Mouse (Mus musculus): Measurements from ENCODE around the gene Rdx. TPM values are rescaled to one million over a fixed set of nuclear protein-coding genes. Genes with fewer than 3 reads are reported as not detected.

The Rdx gene
- polyA plus RNA-seq, 2 experiments from 2014 or later: 48.1 to 59.2 TPM

DNA sequence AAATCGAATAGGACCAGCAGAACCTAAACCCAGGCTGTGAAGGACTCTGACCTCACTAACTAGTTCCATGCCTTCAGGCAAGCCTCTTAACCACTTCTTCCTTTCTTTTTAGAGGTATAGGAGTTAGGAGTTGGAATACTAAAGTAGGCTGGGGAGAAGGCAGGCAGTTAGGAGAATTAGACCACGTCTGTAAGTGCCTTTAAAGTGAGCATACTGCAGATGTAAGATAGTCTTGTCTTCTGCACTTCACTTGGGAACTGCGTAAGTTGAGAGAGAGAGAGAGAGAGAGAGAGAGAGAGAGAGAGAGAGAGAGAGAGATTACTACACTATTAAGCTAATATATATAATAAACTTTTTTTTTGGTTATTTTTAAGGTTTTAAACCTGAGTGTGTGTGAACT is 8.3 kb downstream of the Rdx start:
- ATAC-seq: no peak

DNA sequence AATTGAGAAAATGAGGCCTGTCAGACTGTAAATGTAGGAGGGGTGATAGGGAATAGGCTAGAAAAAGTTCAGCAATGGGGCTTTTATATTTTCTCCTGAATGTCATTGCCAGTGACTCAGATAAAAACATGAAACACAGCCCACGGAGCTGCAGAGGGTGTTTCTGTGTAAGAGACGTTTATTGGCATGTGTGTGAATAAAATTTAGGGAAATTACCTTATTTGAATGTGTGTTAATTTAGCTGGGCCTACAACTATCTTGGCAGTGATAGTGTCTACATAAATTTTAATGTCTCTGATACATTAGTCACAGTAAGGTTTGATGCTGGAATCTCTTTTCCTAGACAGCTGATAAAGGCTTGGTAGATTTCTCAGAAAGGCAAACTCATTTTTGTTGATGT is 12.8 kb downstream of the Rdx start:
- ATAC-seq: peak; percentile 61

DNA sequence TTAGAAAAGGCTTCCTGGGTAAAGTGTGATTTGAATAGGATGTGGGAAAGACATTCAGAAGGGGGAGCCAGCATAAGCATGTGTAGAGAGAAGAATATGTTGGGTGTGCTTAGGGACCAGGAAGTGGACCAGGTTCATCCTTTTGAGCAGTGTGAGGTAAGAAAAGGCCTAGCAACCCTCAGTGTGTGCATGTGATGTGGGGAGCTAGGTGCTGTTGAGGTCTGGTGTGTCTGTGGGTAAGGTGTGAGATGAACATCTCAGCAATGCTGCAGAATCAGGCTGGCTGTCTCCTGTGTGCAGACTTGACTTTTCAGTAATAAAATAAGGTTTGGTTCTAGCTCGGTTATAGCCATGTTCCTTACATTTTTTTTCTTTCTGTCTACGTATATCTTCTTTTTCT is 23.1 kb downstream of the Rdx start:
- peak; percentile 45 for ATAC-seq

DNA sequence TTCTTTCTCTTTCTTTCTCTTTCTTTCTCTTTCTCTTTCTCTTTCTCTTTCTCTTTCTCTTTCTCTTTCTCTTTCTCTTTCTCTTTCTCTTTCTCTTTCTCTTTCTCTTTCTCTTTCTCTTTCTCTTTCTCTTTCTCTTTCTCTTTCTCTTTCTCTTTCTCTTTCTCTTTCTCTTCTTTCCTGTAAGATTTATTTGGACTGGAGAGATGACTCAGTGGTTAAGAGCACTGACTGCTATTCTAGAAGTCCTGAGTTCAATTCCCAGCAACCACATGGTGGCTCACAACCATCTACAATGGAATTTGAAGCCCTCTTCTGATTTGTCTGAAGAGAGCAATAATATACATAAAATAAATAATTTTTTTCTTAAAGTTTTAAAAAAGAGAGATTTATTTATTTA is 24.4 kb downstream of the Rdx start:
- peak; percentile 24 for ATAC-seq

DNA sequence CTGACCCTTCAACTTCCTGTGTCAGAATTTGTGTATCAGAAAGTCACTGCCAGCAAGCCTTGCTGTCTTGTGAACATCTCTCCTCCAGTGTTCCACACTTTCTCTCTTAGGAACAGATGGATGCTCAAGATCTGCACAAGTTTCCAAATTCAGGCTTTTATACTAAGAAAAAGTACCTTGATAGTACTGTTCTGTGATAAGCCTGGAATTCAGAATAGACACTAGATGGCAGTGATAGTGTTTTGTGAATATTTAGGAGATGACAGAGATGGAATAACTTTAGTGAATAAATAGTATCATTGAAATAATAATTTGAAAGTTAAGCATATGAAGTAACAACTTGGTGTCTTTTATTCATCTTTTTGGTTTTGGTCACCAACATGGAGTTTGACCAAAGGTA is 25.2 kb downstream of the Rdx start:
- no peak for ATAC-seq

DNA sequence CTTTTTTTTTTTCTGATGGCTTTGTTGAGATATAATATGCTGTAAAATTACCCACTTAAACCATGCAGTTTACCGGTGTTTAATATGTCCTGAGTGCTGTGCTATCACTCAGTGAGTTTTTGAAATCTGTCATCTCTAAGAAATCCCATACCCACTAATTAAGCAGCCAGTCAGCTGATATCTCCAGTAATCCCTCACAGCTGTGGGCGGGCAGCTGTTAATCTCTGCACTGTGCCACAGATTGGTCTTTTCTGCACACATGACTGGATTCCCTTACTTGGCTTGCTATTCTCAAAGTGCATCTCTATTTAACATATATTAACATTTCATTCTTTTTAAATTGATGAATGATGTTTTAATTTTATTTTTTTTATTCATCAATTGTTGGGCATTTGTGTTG is 29.1 kb downstream of the Rdx start:
- ATAC-seq: no peak

DNA sequence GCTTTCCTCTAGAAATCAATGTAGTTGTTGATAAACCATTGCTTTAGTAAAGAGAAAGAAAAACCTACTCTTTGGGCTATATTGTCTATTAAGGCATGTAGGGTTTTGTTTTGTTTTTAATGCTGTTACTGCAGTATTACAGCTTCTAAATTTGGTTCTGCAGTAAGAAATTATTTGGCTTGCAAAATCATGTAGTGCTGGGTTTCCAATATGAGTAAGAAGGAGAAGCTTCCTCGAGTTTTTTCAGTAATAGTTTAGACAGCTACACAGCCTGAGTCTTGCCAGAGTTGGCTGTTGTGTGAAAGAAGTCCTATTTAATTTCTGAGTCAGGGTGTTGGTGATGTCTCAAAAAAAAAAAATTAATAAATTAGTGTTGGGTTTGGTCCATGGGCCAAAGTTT is 30.7 kb downstream of the Rdx start:
- no peak for ATAC-seq

DNA sequence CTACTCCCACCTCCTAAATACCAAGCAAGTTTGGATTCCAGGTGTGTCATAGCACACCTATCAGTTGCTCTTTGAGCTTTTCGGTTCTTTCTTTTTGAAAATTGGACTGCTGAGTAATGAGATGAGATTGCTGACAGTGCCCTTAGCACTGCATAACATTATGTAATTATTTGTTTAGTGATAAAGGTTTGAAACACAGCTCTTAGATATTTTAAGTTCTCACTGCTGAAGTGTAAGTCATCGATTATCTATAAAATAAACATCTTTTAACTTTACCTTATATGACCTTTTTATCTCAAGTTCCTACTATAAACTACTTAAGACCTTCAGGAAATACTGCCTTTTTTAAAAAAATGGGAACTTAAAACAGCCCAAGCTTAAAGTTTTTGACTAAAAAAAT is 35.0 kb downstream of the Rdx start:
- ATAC-seq: no peak

DNA sequence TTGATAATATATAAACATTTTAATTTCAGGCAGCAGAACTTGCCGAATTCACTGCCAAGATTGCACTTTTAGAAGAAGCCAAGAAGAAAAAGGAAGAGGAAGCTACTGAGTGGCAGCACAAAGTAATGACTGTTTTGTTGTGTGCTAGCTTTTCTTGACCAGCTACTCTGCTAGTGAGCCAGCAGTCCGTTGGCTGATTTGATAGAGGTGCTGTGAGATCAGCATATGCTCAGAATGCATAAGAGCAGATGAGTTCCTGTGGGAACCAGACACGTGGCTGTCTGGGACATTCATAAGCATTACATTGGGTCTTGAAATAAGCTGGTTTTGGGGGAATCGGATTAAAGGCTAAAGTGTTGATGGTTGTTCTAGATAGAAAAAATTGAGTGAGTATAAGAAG is 35.4 kb downstream of the Rdx start:
- no peak for ATAC-seq

DNA sequence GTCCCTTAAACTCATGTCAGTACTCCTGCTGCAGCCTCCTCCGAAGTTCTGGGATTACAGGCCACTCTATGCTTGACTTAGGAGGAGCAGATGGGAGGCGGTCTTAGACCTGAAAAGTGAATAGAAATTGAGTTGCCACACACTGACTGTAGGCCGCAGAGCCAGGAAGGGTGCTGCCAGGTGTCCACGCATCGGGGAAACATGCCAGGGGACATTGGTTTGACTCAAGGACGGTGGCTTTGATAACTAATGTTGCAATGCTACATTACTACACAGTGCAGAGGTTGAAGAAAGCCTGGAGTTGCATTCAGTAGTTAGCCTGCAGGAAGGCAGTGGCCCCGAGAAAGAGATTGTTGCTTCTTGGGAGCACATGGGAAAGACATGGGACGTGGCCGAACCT is 44.8 kb downstream of the Rdx start:
- ATAC-seq: no peak

DNA sequence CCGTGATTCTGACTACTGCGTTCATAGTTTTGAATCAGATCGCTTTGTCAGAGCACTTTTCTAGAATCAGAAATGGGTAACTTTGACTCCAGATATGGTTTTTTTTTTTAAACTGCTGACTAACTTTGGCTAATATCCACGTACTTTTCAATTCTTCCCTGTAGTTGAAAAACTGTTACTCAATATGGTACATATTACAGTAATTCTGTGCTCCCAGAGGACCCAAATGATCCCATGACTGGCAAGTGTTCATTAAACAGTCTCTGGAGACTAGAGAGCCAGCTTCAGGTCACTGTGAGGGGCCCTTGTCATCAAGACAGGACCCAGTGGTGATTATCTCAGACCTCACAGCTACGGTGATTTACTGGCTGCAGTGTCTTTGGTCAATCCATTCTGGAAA is 45.3 kb downstream of the Rdx start:
- no peak for ATAC-seq

DNA sequence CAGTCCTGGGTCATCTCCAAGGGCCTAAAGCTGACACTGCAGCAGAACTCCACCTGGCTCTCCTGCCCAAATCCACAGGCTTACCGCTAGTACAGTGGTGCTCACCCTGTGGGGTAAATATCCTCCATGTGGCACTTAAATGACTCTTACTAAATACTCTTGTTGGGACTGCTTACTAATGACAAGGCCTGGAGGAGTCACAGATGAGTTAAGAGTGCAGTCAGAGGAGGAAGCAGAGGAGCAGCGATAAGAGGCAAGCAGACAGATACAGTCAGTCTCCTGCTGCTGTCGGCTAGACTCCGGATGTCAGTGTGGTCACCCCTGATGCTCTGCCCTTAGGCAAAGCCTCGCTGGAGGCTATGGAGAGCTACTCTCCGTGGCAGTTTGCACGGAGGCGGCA is 46.1 kb downstream of the Rdx start:
- ATAC-seq: no peak

DNA sequence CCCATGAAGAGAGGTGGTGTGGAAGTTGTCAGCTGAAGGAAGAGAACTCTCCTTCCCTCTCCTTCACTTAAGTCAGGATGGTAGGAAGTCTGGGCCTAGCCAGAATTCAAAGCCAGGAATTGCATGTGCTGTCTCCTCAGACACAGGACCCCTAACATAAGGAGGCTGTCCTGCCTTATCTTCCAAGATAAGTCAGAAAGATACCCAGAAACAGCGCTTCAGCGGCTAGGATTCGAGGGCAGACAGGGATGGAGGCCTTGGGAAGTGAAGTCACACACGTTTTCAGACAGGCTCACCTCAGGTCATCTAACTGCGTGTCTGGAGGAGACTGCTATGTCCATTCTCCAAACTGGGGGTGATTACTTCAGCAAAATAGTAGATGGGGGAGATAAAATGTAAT is 47.0 kb downstream of the Rdx start:
- ATAC-seq: no peak

DNA sequence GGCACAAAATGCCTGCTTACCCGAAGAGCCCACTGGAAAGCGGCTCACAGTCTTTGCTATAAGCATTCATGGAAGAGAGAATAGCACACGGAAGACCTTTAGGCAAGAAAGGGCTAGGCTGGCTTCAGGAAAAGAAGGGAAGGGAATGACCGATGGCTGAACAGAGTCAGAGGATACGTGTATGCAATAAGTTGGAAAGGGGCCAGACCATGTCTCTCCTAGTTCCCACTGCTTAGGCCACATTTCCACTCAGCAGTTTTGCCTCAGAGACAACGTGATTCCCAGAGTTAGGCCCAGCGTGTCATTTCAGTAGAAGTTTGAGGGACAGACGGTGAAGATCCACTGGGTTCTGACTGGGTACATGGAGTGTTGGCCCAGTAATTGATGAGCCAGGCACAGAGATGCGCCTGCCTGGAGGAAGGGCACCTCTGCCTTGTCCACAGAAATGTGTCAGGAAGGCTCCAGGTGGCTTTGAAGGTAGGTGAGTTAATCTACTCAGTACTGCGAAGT is 47.6 kb downstream of the Rdx start:
- no peak for ATAC-seq

DNA sequence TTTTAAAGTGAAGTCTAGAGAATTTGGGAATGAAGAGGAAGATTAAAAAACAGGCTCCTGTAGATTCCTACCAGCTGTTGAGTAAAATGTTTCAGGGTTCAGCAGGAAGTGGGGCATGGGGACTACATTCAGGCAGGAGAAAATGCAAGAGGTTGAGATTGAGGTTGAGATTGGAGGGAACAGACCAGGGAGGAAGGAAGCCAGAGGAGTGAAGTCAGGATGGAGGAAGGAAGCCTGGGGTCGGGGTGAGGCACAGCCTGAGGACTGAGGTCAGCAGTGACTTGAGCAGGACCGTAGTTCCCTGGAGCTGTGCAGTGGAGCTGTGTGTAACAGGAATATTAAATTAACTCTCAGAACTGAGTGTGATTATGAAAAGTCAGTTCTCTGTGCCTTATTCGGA is 48.7 kb downstream of the Rdx start:
- no peak for ATAC-seq

DNA sequence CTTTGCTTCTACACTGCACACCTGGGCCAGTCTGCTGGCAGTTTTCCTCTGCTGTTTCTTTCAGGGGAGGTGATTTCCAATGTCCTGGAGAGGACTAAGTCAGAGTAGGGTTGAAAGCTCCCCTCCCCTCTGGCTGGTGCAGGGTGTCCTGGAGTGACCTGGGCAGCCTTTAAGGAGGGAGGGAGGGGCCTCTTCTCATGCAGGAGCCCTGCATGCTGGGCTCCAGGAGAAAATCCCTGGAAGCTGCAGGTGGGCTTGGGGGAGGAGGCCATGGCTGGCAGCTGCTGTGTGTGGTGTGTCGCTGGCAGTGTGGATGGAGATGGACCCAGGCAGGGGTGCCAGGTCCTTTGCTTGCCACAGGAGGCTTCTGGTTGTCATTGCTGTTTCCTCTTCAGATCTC is 50.4 kb downstream of the Rdx start:
- ATAC-seq: no peak

DNA sequence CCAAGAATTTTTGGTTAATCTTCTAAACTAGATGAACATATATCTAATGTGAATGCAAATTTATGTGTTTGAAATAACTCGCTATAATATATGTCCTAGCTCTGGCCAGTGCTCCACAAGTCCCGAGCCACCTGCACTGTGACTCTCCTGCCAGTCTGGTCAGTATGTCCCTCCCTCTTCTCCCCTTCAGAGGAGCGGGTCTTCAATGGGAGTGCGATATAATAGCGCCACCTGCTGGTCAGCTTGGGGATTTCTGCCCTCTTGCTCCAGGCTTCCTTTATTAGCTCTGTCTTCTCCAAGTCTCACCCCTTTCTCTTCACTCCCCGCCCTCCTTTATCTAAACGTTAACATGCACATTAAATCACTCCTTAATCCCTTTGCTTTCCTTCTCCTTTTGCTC is 51.6 kb downstream of the Rdx start:
- peak; percentile 59 for ATAC-seq

DNA sequence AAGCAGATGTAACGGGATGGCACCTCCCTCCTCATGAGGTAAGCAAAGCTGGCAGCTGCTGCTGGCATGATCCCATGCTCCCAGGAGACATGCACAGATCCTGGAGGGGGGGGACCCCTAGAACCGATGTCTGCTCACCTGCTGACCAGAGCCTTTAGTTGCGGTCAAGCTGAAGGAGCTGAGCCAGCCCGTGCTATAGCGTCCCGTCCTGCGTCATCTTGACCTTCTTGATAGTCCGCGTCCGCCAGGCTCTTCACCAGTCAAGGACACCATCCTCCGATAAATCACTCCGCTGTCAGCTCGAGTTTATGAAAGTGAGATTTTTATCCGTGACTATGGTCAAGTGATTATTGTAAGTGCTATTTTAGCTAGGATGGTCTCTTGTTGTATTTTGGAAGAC is 53.5 kb downstream of the Rdx start:
- ATAC-seq: no peak

DNA sequence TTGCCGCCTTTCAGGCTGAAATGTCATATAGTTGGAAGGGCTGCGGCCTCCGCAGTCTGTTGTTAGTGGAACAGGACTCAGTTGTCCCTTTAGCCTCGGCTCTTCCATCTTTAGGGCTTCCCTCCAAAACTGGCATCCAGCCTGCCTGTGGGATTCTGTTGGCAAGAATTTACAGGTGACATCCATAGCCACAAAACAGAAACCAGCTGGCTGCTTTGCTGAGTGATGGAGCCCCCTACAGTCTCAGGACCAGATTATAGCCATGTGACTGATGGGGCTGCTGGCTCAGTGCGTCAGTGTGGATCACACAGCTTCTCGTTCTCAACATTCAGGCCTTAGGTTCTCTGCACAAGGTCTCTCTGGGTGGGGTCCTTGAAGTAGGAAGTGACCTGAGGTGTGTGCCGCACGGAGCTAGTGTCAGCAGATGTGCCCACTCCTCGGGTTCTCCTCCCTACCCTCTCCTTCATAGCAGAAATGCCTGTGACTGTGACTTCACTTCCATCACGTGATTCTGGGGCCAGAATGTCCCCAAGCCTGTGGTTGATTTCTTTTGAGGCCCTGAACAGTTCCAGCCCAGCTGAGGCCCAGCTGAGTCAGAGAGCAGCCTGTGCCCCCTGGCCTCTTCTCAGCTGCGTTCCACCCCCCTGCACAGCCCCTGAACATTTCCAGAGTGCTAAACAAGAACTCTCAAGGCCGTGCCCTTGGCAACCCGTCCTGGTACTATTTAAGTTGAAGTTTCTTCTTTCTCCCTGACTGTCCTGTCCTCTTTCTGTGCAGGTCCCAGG is 55.3 kb downstream of the Rdx start:
- no peak for ATAC-seq

DNA sequence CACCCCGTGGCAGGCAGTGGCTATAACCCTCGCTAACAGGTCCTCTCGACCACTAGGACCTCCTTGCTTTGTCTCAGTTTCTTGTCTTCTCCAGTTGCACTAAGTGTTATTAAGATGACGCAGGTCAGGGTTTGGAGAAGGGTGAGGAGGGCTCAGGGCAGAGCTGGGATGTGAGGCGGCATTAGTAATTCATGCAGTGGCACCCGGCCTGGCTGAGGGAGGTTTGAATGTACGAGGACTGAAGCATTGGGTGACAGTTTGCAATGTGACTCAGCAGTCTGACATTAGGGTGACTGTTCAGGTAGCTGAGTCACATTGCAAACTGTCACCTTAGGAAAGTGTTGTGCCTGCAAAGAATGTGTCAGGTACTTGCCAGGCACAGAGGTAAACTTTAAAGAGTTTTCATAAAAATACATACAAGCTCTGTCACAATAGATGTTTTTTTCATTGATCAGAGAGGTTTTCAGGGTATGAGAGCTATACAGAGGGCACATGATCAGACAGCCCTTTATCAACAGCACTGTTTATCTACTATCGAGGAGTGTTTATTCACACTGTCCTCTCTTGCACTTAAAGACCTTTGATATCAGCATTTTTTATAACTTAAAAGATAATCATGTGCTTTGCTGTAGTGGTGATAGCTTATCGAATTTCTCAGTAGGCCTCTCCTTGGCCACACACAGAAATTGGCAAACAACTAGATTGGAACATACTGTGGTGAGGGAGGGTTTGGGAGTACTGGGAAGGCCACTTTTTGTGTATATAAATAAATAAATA is 56.7 kb downstream of the Rdx start:
- ATAC-seq: no peak

DNA sequence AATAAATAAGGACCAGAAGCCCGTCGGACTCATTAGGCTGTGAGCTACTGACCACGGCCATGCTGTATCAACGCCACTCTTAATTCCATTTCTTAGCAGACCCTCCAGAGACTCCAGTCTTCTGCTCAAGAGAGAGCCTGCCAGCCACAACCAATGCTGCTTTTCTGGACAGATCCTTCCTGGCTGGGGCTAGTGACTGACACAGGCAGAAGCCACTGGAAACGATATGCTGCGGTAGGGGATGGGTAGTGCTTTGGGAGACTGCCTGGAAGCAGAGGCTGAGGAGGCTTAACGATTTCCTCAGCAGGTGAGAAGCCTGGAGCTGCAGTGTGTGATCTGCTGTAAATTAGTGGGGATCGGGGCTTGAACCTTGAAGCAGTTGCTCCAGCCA is 57.2 kb downstream of the Rdx start:
- ATAC-seq: no peak

DNA sequence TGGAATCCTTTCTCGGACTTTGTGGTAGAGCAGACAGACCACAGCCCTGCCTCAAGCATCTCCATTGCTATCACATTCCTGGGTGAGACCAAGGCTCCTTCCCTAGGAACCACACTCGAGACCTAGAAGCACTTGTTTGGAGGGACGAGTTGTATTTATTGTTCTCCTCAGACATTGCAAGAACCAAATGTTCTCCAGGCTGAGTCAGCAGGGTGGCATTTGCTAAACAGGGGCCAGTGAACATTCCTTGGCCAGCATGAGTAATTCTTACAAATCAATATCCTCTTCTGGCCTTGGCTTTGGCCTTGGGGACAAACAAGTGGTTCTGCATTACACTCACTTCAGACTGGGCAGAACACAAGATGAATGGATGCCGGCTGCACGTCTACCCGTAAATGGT is 58.5 kb downstream of the Rdx start:
- ATAC-seq: no peak

DNA sequence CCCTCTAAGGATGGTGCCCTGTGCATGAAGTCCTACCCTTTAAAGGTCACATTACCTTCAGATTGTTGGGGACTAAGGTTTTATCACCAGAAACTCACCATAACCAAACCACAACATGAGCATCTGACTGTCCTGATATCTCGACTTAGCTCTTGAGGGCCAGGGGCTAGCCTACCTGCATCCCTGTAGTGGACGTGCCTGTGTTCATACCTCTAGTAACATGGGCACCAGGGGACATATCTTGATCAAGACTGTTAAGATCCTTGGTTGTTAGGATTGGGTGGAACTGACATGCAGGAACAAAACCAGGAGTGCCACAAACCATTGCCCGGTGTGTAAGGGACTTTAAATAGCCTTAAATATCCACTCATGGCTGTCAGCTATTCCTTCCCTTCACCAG is 60.2 kb downstream of the Rdx start:
- no peak for ATAC-seq

DNA sequence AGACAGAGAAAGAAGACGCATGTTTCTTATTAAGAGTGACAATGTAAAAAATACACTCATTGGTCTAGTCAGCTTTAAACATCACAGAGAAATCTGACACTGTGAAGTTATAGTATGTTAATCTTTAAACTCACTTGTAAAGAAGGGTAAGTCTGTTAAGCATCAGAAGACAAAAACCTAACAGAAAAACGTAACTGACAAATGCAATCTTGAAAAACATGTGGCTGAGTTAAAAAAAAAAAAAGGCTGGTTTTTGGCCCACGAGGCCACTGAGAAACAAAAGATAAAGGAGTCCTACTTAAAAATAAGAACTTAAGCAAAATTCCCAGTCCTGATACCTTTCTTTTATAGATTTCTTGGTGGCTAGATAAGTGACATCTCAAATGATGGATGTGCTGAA is 63.8 kb downstream of the Rdx start:
- no peak for ATAC-seq
